ENCODE assay signal across 8 mouse cellular contexts in genomic region chr1:24683947-24684346, GRCm38 (mm10). TPM values are rescaled to one million over a fixed set of nuclear protein-coding genes. Genes with fewer than 3 reads are reported as not detected.
DNase-seq lines count a peak whose midpoint lies in the region; ATAC-seq lines count a peak whose summit lies in the region.

No protein-coding gene starts in this region.

- ATAC-seq in activated CD4-positive, CD25-positive, alpha-beta regulatory T cell, adult 4 months: peak; percentile 55
- peak; percentile 96 for ATAC-seq in hindbrain, embryonic 16.5 days
- ATAC-seq in midbrain, embryonic 13.5 days: peak; percentile 97

- intact Hi-C loops in heart, postnatal 10 days (cut with DNase I): no loop called here
- intact Hi-C loops in left cerebral cortex, postnatal 10 days (cut with DNase I): no loop called here

- H3K27ac ChIP-seq in heart, embryonic 10.5 days: no peak overlapping the region
- no peak overlapping the region for H3K27ac ChIP-seq in hindbrain, embryonic 16.5 days (ENCODE audit: low read depth, low read length)
- no peak overlapping the region for H3K27ac ChIP-seq in midbrain, embryonic 13.5 days

- no peak overlapping the region for H3K4me3 ChIP-seq in heart, embryonic 10.5 days
- H3K4me3 ChIP-seq in hindbrain, embryonic 16.5 days (ENCODE audit: low read length): no peak overlapping the region
- no peak overlapping the region for H3K4me3 ChIP-seq in midbrain, embryonic 13.5 days (replicated peaks)

- WGBS in heart, embryonic 10.5 days: 83% methylated on average over 1 of the region's 1 CpGs
- 97% methylated on average over 1 of the region's 1 CpGs for WGBS in hindbrain, embryonic 16.5 days
- WGBS in midbrain, embryonic 13.5 days: 85% methylated on average over 1 of the region's 1 CpGs

- no peak overlapping the region for H3K9ac ChIP-seq in hindbrain, embryonic 16.5 days (ENCODE audit: low read depth, low read length)
- H3K9ac ChIP-seq in midbrain, embryonic 13.5 days (replicated peaks): no peak overlapping the region

- peaks cover 11% of the 10 kb centered on the region for H3K36me3 ChIP-seq in heart, embryonic 10.5 days
- peaks cover 3% of the 10 kb centered on the region; the same call in 1 of the 2 replicates for H3K36me3 ChIP-seq in hindbrain, embryonic 16.5 days (ENCODE audit: control insufficient read depth, insufficient read depth, low read length)
- peaks cover 22% of the 10 kb centered on the region for H3K36me3 ChIP-seq in midbrain, embryonic 13.5 days

- DNase-seq in heart, embryonic 10.5 days (ENCODE audit: low spot score): peak; percentile 92
- DNase-seq in heart, postnatal 10 days: no peak
- DNase-seq in layer of hippocampus, adult 9-11 months: no peak
- DNase-seq in left cerebral cortex, postnatal 10 days (ENCODE audit: extremely low spot score in 1 of 2, low spot score in 2 of 2): no peak
- DNase-seq in adipocyte (ENCODE audit: low spot score): no peak

- no peaks in the 10 kb centered on the region for H3K27me3 ChIP-seq in heart, embryonic 10.5 days (ENCODE audit: insufficient read depth, poor library complexity, severe bottlenecking)
- no peaks in the 10 kb centered on the region for H3K27me3 ChIP-seq in hindbrain, embryonic 16.5 days (replicated peaks; ENCODE audit: control insufficient read depth, insufficient read depth, low read length)
- H3K27me3 ChIP-seq in midbrain, embryonic 13.5 days: no peaks in the 10 kb centered on the region

- H3K4me1 ChIP-seq in heart, embryonic 10.5 days: peaks cover 7% of the 10 kb centered on the region
- H3K4me1 ChIP-seq in hindbrain, embryonic 16.5 days (ENCODE audit: control insufficient read depth, insufficient read depth, low read depth, low read length): peaks cover 4% of the 10 kb centered on the region
- H3K4me1 ChIP-seq in midbrain, embryonic 13.5 days (replicated peaks): peaks cover 16% of the 10 kb centered on the region

- H3K9me3 ChIP-seq in heart, embryonic 10.5 days: no peaks in the 10 kb centered on the region
- H3K9me3 ChIP-seq in hindbrain, embryonic 16.5 days (ENCODE audit: control insufficient read depth, low read length): no peaks in the 10 kb centered on the region
- no peaks in the 10 kb centered on the region for H3K9me3 ChIP-seq in midbrain, embryonic 13.5 days

- H3K4me2 ChIP-seq in hindbrain, embryonic 16.5 days (ENCODE audit: low read length): no peak overlapping the region
- H3K4me2 ChIP-seq in midbrain, embryonic 13.5 days (replicated peaks): no peak overlapping the region

RNA-seq across cellular contexts. Expression of gene Lmbrd1, which starts 5.5 kb away (rescaled TPM):
- polyA plus RNA-seq in heart, embryonic 10.5 days (2016; fragmentation: Nextera tagmentation; extraction: Ambion mirVana): 21.1 and 23.2 TPM in 2 replicates
- 10 to 100 TPM; 36.5 to 39.9 TPM for total RNA-seq in heart, postnatal 10 days (2021)
- polyA plus RNA-seq in activated CD4-positive, CD25-positive, alpha-beta regulatory T cell, adult 4 months (2017; shearing (Covaris generic)): 10 to 100 TPM; 60.6 to 84.4 TPM
- 53.5 and 59.0 TPM in 2 replicates for polyA plus RNA-seq in hindbrain, embryonic 16.5 days (2015; fragmentation: Nextera tagmentation; extraction: Ambion mirVana)
- polyA plus RNA-seq in midbrain, embryonic 13.5 days (2015; fragmentation: Nextera tagmentation; extraction: Ambion mirVana): 37.1 and 38.7 TPM in 2 replicates
- 10 to 100 TPM; 87.3 to 96.0 TPM for total RNA-seq in left cerebral cortex, postnatal 10 days (2021)
